Mouse (Mus musculus) CD4-positive helper T cell, adult 2 months (primary cell): Measurements from ENCODE around the gene Fam71f2.

Source experiments
- DNase-seq: peaks from one replicate; pipeline ENCODE4 v3.0.0-alpha.2; 2012; ENCODE audit warnings: low read depth, missing footprints, low spot score

Fam71f2 gene

GRCm38 (mm10) chr6:29279293-29279692 is at the start of gene Fam71f2:
TSS of gene Fam71f2 (plus strand) at chr6:29279593.
- DNase-seq = no peak

DNA sequence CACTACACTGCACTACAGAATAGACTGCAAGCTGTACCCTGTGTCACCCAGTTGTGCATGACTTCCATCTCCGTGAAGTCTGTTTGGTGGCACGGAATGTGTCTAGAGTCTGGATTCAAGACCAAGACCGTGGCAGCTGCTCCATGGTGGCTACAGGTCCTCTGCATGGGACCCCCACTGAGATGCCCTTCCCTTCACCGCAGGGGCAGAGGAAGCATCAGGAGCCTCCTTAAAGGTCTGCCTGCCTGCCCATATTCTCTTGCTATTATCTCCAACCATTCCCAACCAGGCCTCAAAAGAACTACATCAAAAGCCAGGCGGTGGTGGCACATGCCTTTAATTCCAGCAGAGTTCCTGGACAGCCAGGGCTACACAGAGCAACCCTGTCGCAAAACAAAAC is 49.0 kb upstream of the Fam71f2 start:
- DNase-seq = no peak

DNA sequence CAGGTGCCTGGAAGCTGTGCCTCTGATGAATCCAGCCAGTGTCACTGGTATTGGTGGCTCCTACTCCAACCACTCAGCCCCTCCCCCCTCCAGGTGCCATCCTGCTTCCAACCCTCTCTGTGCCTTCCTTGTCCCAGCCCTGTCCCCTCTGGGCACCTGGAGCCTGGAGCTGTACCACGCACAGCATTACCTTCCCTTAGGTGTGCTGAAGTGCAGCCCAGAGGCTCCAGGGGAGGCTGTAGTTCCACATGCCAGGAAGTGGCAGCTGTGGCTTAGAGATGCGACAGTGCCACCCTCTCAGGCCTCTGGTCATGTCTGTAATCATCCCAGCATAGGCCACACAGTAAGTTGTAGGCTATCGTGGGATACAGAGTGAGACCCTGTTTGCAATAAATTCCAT is 47.6 kb upstream of the Fam71f2 start:
- DNase-seq = peak; percentile 44

DNA sequence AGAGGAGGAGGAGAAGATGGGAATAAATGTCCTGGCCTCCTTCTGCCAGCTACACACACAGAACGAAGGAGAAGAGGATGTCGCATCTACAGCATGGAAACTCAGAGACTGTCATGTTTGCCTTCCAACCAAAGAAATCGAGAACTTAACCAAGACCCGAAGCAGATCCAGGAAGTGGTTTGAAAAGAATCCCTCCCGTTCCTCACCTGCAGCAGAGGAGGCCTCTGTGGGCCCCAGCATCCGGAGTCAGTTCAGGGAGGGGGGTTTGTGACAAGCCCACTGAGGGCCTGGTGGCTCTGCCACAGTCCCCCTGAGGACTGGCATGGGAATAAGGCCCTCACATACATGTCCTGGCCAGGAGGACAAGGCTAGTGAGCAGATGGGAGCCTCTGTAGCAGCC is 47.1 kb upstream of the Fam71f2 start:
- peak; percentile 77 for DNase-seq

DNA sequence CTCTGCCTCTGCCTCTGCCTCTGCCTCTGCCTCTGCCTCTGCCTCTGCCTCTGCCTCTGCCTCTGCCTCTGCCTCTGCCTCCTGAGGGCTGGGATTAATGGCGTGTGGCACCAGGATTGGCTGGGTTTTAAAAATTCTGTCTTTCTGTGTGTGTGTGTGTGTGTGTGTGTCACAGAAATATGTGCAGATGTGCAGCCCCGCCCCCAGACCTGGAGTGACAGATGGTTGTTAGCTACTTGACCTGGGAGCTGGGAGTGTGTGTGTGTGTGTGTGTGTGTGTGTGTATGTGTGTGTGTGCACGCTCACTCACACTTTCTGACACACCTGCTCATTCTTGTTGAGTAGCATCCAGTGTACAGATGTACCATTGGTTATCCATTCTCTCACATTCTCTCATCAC is 45.7 kb upstream of the Fam71f2 start:
- DNase-seq = no peak

GRCm38 (mm10) chr6:29234272-29234671 is 45.1 kb upstream of the Fam71f2 start:
- DNase-seq = peak; percentile 75

GRCm38 (mm10) chr6:29240806-29241205 is 38.6 kb upstream of the Fam71f2 start:
- DNase-seq = peak; percentile 80

DNA sequence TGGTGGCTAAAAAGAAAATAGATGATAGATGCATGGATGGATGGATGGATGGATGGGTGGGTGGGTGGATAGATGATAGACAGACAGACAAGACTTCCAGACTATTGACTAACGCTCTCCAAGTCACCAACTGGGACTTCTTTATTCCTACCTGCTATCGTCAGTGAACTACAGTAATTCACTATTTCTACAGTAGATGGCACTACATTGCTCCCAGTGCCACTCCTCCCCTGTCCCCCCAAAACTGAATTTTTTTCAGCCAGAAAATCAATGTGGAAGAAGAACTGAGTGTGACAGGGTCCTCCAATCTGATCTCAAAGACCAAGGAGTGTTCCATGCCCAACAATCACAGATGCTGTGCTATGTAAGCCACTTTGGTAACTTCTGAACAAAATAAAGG is 37.7 kb upstream of the Fam71f2 start:
- DNase-seq = peak; percentile 43

GRCm38 (mm10) chr6:29242265-29242664 is 37.1 kb upstream of the Fam71f2 start:
- peak; percentile 29 for DNase-seq

GRCm38 (mm10) chr6:29245272-29246120 is 33.9 kb upstream of the Fam71f2 start:
- peak; percentile 65 for DNase-seq

DNA sequence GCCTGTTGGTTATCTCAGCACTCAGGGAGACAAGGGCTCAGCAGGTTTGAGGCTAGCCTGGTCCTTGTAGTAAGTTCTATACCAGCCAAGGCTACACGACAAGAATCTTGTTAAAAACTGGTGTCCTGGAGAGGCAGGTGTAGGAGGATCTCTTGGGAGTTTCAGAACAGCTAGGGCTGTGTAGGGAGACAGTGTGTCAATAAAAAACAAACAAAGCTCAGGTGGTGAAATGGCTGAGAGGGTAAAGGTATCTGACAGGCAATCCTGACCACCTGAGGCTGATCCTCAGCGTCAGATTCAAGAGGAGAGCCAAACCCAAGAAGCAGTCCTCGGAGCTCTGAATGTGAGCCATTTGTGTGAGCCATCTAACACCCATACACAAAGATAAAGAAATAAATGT is 33.2 kb upstream of the Fam71f2 start:
- no peak for DNase-seq

GRCm38 (mm10) chr6:29246585-29246984 is 32.8 kb upstream of the Fam71f2 start:
- DNase-seq = peak; percentile 66

DNA sequence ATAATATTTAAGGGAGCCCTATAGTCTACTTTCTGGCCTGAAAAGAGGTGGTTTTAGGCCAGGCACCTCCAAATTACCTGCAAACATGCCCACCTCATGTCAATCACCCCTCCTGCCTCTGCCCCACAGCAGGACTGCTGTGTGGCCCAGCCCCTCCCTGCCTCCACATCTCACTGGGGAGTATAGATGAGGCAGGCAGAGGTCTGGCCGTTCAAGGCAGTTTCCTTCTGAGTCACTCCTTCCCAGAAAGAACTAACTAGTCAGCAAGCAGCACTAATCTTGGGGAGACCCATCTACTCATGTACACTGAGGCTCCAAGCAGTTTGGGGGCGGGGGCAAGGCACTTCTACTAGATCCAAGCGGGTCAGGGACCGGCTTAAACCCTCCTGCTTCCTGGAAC is 32.3 kb upstream of the Fam71f2 start:
- peak; percentile 24 for DNase-seq

- no peak for DNase-seq
Observed at GRCm38 (mm10) chr6:29259418-29259817, 20.0 kb upstream of the Fam71f2 start.

DNA sequence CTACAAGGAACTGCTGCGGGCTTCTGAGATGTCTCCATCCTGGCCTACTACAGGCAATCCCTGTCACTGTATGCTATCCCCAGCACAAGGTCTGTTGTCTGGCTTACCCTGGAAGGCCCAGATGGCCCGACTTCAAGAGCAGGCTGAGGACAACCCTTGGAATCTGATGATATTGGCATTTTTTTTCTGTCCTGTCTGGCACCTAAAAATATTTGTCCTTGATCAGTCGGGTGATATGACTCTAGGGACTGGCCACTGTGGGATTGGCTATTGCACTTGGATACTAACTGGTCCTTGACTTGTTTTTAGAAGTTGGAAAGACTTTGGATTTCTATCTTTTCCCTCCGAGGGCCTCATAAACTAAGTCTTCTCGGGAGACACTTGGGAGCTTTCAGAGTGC is 17.6 kb upstream of the Fam71f2 start:
- DNase-seq = no peak

DNA sequence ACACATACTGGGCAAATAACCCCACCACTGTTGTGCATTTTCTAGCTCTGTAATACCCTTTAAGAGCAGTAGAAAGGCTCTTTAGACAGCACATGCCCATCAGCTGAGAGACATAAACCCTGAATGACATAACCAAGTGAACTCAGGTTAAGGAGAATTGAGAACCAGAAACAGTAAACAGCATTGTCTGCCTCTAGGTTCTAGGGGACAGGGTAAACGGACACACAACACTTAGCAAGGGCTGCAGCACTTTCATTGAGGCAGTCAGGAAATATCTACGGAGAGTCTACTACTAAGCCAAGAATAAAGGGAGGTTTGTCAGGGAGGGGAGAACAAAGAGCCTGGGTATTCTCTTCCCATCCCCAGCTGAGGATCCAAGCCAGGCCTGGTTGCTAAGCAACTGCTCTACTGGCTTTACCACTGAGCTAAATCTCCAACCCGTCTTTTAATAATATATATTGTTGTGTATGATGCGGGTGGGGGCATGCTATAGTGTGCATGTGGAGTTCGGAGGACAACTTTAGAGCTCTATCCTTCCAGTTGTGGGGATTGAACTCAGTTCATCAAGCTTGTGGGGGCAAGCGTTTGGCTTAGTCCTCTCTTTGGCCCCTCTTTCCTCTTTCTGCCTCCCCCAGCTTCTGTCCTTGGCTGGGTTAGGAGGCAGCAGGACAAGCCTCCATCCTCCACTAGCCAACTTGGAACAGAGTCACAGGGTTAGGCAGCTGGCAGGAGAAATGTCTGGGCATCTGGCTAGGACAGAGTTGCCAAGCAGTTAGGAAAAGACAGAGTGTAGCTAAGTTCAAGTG is 15.5 kb upstream of the Fam71f2 start:
- DNase-seq = no peak

DNA sequence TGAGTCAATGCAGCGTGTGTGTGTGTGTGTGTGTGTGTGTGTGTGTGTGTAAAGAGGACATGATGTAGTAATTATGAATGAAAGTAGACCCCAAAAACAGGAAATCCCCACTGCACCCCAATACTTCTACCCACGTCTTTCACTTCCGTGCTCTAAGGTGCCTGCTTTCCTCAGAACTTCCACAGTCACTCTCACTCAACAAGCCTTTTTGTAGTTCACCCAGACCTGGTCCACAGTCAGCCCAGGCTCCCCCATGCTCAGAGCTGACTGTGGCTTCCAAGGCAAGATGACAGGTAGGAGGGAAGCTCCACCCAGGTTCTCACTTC is 15.0 kb upstream of the Fam71f2 start:
- peak; percentile 58 for DNase-seq

GRCm38 (mm10) chr6:29266936-29267335 is 12.5 kb upstream of the Fam71f2 start:
- no peak for DNase-seq

GRCm38 (mm10) chr6:29269006-29269668 is 10.3 kb upstream of the Fam71f2 start:
- no peak for DNase-seq

GRCm38 (mm10) chr6:29270961-29271360 is 8.4 kb upstream of the Fam71f2 start:
- peak; percentile 84 for DNase-seq

GRCm38 (mm10) chr6:29272312-29273072 is 6.9 kb upstream of the Fam71f2 start, which contains the start of gene Hilpda:
TSS of gene Hilpda (plus strand) at chr6:29272488.
- peak; percentile 98 for DNase-seq
